Mouse (Mus musculus): Measurements from ENCODE around the gene Gm21488. TPM values are rescaled to one million over a fixed set of nuclear protein-coding genes. Genes with fewer than 3 reads are reported as not detected.
"Not testable (repeated sequence)": the region's sequence is repeated elsewhere in the genome, so short reads cannot be mapped to it uniquely, and the experiment has no call there.

The Gm21488 gene
- not detected for total RNA-seq (2021)
- long read RNA-seq, experiment 1 = 0 reads
- long read RNA-seq, experiment 2 = 0 reads

- not testable (repeated sequence) for DNase-seq (ENCODE audit: low spot score in 2 of 2)
Measured at GRCm38 (mm10) chrY:27521820-27522219, at the start of gene Gm21488. Gm21488 (minus strand) TSS chrY:27521920.
